Mouse (Mus musculus): ENCODE data around the gene Mfsd14a. TPM values are rescaled to one million over a fixed set of nuclear protein-coding genes. Genes with fewer than 3 reads are reported as not detected.
"Not testable (repeated sequence)": the region's sequence is repeated elsewhere in the genome, so short reads cannot be mapped to it uniquely, and the experiment has no call there.

Gene Mfsd14a
- polyA plus RNA-seq, 1 experiment from 2014 or later: 94.0 TPM

DNA sequence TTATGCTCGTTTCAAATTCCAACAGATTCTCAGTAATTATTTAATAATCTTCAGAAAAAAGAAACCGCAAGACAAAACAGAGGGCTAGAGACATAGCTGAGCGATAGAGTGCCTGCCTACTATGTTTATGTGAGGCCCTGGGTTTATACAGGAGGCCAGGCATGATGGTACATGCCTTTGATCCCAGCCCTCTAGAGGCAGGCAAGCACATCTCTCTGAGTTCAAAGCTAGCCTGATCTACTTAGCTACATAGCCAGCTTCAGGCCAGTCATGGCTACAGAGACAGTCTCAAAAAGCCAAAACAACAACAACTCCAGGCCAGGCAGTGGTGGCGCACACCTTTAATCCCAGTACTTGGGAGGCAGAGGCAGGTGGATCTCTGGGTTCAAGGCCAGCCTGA lies 39.1 kb upstream of the Mfsd14a start:
- H3K4me1 ChIP-seq (replicated peaks; ENCODE audit: insufficient read depth, low read length): no peaks in the 10 kb centered on the region
- no peak for TF ChIP-seq CTCF (IDR thresholded peaks at IDR 0.05; ENCODE audit: low read depth)
- no peak overlapping the region for H3K4me3 ChIP-seq (replicated peaks; ENCODE audit: low read depth, low read length)

GRCm38 (mm10) chr3:116698786-116699185 lies 36.3 kb upstream of the Mfsd14a start:
- 62% methylated on average over 2 of the region's 2 CpGs for WGBS
- no peaks in the 10 kb centered on the region for H3K36me3 ChIP-seq (ENCODE audit: insufficient read depth, low read length)
- TF ChIP-seq CTCF (IDR thresholded peaks at IDR 0.05; ENCODE audit: low read depth): peak; percentile 48; the same call in 1 of the 2 replicates
- H3K4me3 ChIP-seq (replicated peaks; ENCODE audit: low read depth, low read length): no peak overlapping the region
- DNase-seq (ENCODE audit: low spot score) (peak; percentile 54), ATAC-seq (replicated peaks; ENCODE audit: low FRiP score, low read depth) (no peak)
- no peaks in the 10 kb centered on the region for H3K4me1 ChIP-seq (replicated peaks; ENCODE audit: insufficient read depth, low read length)
- no peak overlapping the region for H3K27ac ChIP-seq
- no peaks in the 10 kb centered on the region for H3K9me3 ChIP-seq (replicated peaks; ENCODE audit: low read length)
- no peak overlapping the region for H3K4me2 ChIP-seq (ENCODE audit: low read length)
- no peak overlapping the region for H3K9ac ChIP-seq (ENCODE audit: low read depth, low read length)
- no peaks in the 10 kb centered on the region for H3K27me3 ChIP-seq (ENCODE audit: insufficient read depth, low read length)

More for the DNA sequence above, 39.1 kb upstream of the Mfsd14a start:
- DNase-seq (ENCODE audit: low spot score): no peak
- Histone ChIP-seq H3K36me3 (ENCODE audit: insufficient read depth, low read length) (no peaks in the 10 kb centered on the region), H3K27me3 (ENCODE audit: insufficient read depth, low read length) (no peaks in the 10 kb centered on the region), H3K27ac (no peak overlapping the region), H3K4me2 (ENCODE audit: low read length) (no peak overlapping the region), H3K9me3 (replicated peaks; ENCODE audit: low read length) (no peaks in the 10 kb centered on the region), H3K9ac (ENCODE audit: low read depth, low read length) (no peak overlapping the region)
- WGBS: 92% methylated on average over 4 of the region's 4 CpGs
- no peak for ATAC-seq (replicated peaks; ENCODE audit: low FRiP score, low read depth)

- Histone ChIP-seq H3K4me3 (replicated peaks; ENCODE audit: low read depth, low read length) (no peak overlapping the region), H3K27me3 (ENCODE audit: insufficient read depth, low read length) (no peaks in the 10 kb centered on the region), H3K9me3 (replicated peaks; ENCODE audit: low read length) (no peaks in the 10 kb centered on the region), H3K36me3 (ENCODE audit: insufficient read depth, low read length) (0 out of 2 replicates have a peak, but pooled peaks cover under 1% of the 10 kb centered on the region), H3K4me1 (replicated peaks; ENCODE audit: insufficient read depth, low read length) (no peaks in the 10 kb centered on the region), H3K9ac (ENCODE audit: low read depth, low read length) (no peak overlapping the region), H3K4me2 (ENCODE audit: low read length) (no peak overlapping the region), H3K27ac (no peak overlapping the region)
- ATAC-seq (replicated peaks; ENCODE audit: low FRiP score, low read depth) (no peak), DNase-seq (ENCODE audit: low spot score) (no peak)
- whole genome bisulfite sequencing: 79% methylated on average over 2 of the region's 2 CpGs
- TF ChIP-seq CTCF (IDR thresholded peaks at IDR 0.05; ENCODE audit: low read depth): no peak
Observed at GRCm38 (mm10) chr3:116695666-116695985, 33.1 kb upstream of the Mfsd14a start.

DNA sequence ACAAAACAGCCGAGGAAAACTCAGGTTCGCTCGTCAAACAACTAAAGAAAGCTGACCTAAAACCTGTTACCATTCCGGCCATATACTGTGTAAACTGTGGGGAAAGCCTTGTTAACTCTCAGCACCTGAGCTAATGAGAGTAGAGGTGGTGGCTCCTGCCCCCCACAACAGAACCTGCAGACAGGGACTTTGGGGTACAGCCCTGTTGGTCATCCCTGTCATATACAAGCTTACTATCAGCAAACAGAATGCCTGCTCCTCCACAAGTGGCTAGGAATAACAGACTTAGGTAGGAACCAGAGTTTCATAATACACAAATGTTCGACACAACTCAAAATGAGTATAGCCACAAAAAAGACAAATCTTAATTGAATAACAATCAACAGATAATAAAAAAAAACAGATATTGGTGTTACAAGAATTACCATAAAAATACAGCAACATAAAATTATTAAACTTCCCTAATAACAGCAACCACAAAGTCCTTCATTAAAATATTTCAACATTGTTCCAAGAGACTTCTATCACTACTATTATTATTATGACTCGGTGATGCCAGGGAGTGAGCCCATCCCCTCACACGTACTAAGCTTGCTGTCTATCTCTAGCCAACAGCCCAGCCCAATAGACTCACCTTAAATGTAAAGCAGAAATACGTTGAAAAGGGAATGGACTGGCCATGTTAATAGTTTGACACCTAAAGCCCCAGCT lies 32.6 kb upstream of the Mfsd14a start:
- H3K4me3 ChIP-seq (replicated peaks; ENCODE audit: low read depth, low read length): no peak overlapping the region

DNA sequence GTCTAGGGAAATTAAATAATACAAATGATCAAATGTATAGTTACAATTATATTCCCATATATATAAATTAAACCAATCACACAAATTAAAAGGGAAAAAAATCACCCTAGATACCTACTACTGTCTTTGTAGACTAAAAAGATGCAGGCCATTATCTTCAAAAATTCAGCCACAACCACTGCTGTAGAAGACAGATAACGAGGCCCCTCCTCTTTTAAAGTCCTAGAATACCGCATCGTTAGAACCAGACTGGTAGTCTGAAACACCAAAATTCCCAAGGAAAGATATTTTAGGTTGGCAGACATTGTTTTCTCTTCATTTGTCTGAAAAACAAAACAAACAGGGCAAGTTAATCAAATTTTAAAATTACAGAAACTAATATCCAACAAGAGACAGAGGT lies 31.8 kb upstream of the Mfsd14a start:
- no peak for ATAC-seq (replicated peaks; ENCODE audit: low FRiP score, low read depth)
- 94% methylated on average over 3 of the region's 3 CpGs for WGBS
- 0 out of 2 replicates have a peak, but pooled peaks cover 4% of the 10 kb centered on the region for H3K36me3 ChIP-seq (ENCODE audit: insufficient read depth, low read length)

More for the DNA sequence above, 32.6 kb upstream of the Mfsd14a start:
- ATAC-seq (replicated peaks; ENCODE audit: low FRiP score, low read depth): no peak
- no peaks in the 10 kb centered on the region for H3K4me1 ChIP-seq (replicated peaks; ENCODE audit: insufficient read depth, low read length)
- no peak overlapping the region for H3K4me2 ChIP-seq (ENCODE audit: low read length)
- no peaks in the 10 kb centered on the region for H3K9me3 ChIP-seq (replicated peaks; ENCODE audit: low read length)
- H3K27ac ChIP-seq: no peak overlapping the region
- 0 out of 2 replicates have a peak, but pooled peaks cover 4% of the 10 kb centered on the region for H3K36me3 ChIP-seq (ENCODE audit: insufficient read depth, low read length)
- DNase-seq (ENCODE audit: low spot score): no peak
- H3K27me3 ChIP-seq (ENCODE audit: insufficient read depth, low read length): no peaks in the 10 kb centered on the region
- TF ChIP-seq CTCF (IDR thresholded peaks at IDR 0.05; ENCODE audit: low read depth): no peak
- WGBS: 84% methylated on average over 8 of the region's 8 CpGs
- no peak overlapping the region for H3K9ac ChIP-seq (ENCODE audit: low read depth, low read length)

GRCm38 (mm10) chr3:116681160-116681559 lies 18.7 kb upstream of the Mfsd14a start, which contains the start of gene Gm43191:
Gene Gm43191 (minus strand): TSS chr3:116681260.
- no peaks in the 10 kb centered on the region for H3K27me3 ChIP-seq (ENCODE audit: insufficient read depth, low read length)
- no peaks in the 10 kb centered on the region for H3K36me3 ChIP-seq (ENCODE audit: insufficient read depth, low read length)
- WGBS: 90% methylated on average over 1 of the region's 1 CpGs
- no peaks in the 10 kb centered on the region for H3K9me3 ChIP-seq (replicated peaks; ENCODE audit: low read length)
- TF ChIP-seq CTCF (IDR thresholded peaks at IDR 0.05; ENCODE audit: low read depth): no peak
- H3K4me3 ChIP-seq (replicated peaks; ENCODE audit: low read depth, low read length): no peak within 1 kb of the TSS
- no peaks in the 10 kb centered on the region for H3K4me1 ChIP-seq (replicated peaks; ENCODE audit: insufficient read depth, low read length)
- ATAC-seq (replicated peaks; ENCODE audit: low FRiP score, low read depth) (no peak), DNase-seq (ENCODE audit: low spot score) (no peak)
- H3K4me2 ChIP-seq (ENCODE audit: low read length): no peak within 1 kb of the TSS
- H3K9ac ChIP-seq (ENCODE audit: low read depth, low read length): no peak within 1 kb of the TSS
- H3K27ac ChIP-seq: no peak within 1 kb of the TSS

More for the DNA sequence above, 31.8 kb upstream of the Mfsd14a start:
- H3K27me3 ChIP-seq (ENCODE audit: insufficient read depth, low read length): no peaks in the 10 kb centered on the region
- H3K4me3 ChIP-seq (replicated peaks; ENCODE audit: low read depth, low read length): no peak overlapping the region
- H3K4me1 ChIP-seq (replicated peaks; ENCODE audit: insufficient read depth, low read length): no peaks in the 10 kb centered on the region
- H3K9me3 ChIP-seq (replicated peaks; ENCODE audit: low read length): no peaks in the 10 kb centered on the region
- H3K27ac ChIP-seq: no peak overlapping the region
- H3K9ac ChIP-seq (ENCODE audit: low read depth, low read length): no peak overlapping the region
- no peak overlapping the region for H3K4me2 ChIP-seq (ENCODE audit: low read length)
- no peak for TF ChIP-seq CTCF (IDR thresholded peaks at IDR 0.05; ENCODE audit: low read depth)
- DNase-seq (ENCODE audit: low spot score): no peak

- not testable (repeated sequence) for H3K27me3 ChIP-seq (ENCODE audit: insufficient read depth, low read length); DNase-seq (ENCODE audit: low spot score); H3K27ac ChIP-seq; H3K4me1 ChIP-seq (replicated peaks; ENCODE audit: insufficient read depth, low read length); H3K36me3 ChIP-seq (ENCODE audit: insufficient read depth, low read length); H3K9me3 ChIP-seq (replicated peaks; ENCODE audit: low read length); H3K9ac ChIP-seq (ENCODE audit: low read depth, low read length); H3K4me2 ChIP-seq (ENCODE audit: low read length); H3K4me3 ChIP-seq (replicated peaks; ENCODE audit: low read depth, low read length); ATAC-seq (replicated peaks; ENCODE audit: low FRiP score, low read depth)
- 93% methylated on average over 9 of the region's 9 CpGs for WGBS
Observed at GRCm38 (mm10) chr3:116664281-116664680, 1.8 kb upstream of the Mfsd14a start.

Data from kidney, postnatal 0 days (tissue).